Mouse (Mus musculus) liver, postnatal 0 days (tissue): ENCODE measurements around the gene Neurl2. TPM values are rescaled to one million over a fixed set of nuclear protein-coding genes. Genes with fewer than 3 reads are reported as not detected.

Experiments
- ATAC-seq: fragments of 200-750 bp; cut with Nextera tagmentation; 2 replicates; pipeline ENCODE4 v1.8.0; 2017; ENCODE audit warnings: mild to moderate bottlenecking, moderate library complexity
- DNase-seq: peaks from one replicate; pipeline ENCODE4 v3.0.0-alpha.2; 2016
- H3K27ac ChIP-seq: fragments of 300-500 bp; sonication (generic); 2 replicates; pipeline ENCODE4 v1.5.1; 2014; ENCODE audit warnings: antibody characterized with exemption, moderate library complexity, mild to moderate bottlenecking, low read depth
- H3K27me3 ChIP-seq: fragments of 300-500 bp; sonication (generic); 2 replicates; pipeline ENCODE4 v1.6.1; 2014; ENCODE audit warnings: low read length, control low read depth, mixed read lengths; ENCODE audit not compliant: insufficient read depth
- H3K36me3 ChIP-seq: fragments of 300-500 bp; sonication (generic); replicated peaks from 2 replicates; pipeline ENCODE4 v1.6.1; 2014; ENCODE audit warnings: mild to moderate bottlenecking, control low read depth, low read length, moderate library complexity, mixed read lengths; ENCODE audit not compliant: insufficient read depth
- H3K4me1 ChIP-seq: fragments of 300-500 bp; sonication (generic); 2 replicates; pipeline ENCODE4 v1.6.1; 2014; ENCODE audit warnings: antibody characterized with exemption, mild to moderate bottlenecking, control low read depth; ENCODE audit not compliant: insufficient read depth
- H3K4me2 ChIP-seq: fragments of 300-500 bp; sonication (generic); 2 replicates; pipeline ENCODE4 v1.6.1; 2014; ENCODE audit warnings: low read depth, mild to moderate bottlenecking, low read length, moderate library complexity, mixed read lengths
- H3K4me3 ChIP-seq: fragments of 300-500 bp; sonication (generic); 2 replicates; pipeline ENCODE4 v1.5.1; 2014; ENCODE audit warnings: low read depth, low read length
- H3K9ac ChIP-seq: fragments of 300-500 bp; sonication (generic); replicated peaks from 2 replicates; pipeline ENCODE4 v1.6.1; 2014; ENCODE audit warnings: mild to moderate bottlenecking, moderate library complexity
- H3K9me3 ChIP-seq: fragments of 300-500 bp; sonication (generic); 2 replicates; pipeline ENCODE4 v1.6.1; 2016; ENCODE audit warnings: mild to moderate bottlenecking, control low read depth, low read length, mixed read lengths
- CTCF ChIP-seq: sonication (generic); IDR thresholded peaks from 2 replicates; pipeline ENCODE4 v1.5.1; 2016; ENCODE audit warnings: antibody characterized with exemption, low read depth
- EP300 ChIP-seq: IDR thresholded peaks from 2 replicates; pipeline ENCODE4 v1.6.1; 2016; ENCODE audit warnings: antibody characterized with exemption, low read depth, mild to moderate bottlenecking
- WGBS: fragments of 180-500 bp; shearing (Covaris S2); extraction: QIAGEN DNeasy Blood & Tissue Kit; methylation state at CpG from one replicate; pipeline ENCODE4 v1.1.7; 2014; ENCODE audit not compliant: insufficient replicate concordance; 5-methylcytosine and 5-hydroxymethylcytosine counted together
- polyA plus RNA-seq: library from polyadenylated mRNA; unstranded; fragments of >200 nt; fragmentation: Nextera tagmentation; extraction: Ambion mirVana; gene quantifications from 2 replicates; pipeline ENCODE4 v1.2.1, GENCODE M21; 2015

Neurl2 gene
- polyA plus RNA-seq, 1 experiment from 2014 or later, result 2.5 TPM

- H3K4me2 ChIP-seq, result peak overlapping the region; percentile 4; the same call in 1 of the 2 replicates
- no peaks in the 10 kb centered on the region for H3K27me3 ChIP-seq
- peaks cover 6% of the 10 kb centered on the region for H3K36me3 ChIP-seq
- peak; percentile 59 for ATAC-seq
- TF ChIP-seq EP300 (no peak), CTCF (no peak)
- DNase-seq, result peak; percentile 20
- H3K9ac ChIP-seq, result no peak overlapping the region
- whole genome bisulfite sequencing, result 58% methylated on average over 5 of the region's 5 CpGs
- H3K4me3 ChIP-seq, result no peak overlapping the region
- no peaks in the 10 kb centered on the region for H3K9me3 ChIP-seq
- peaks cover 3% of the 10 kb centered on the region; the same call in 1 of the 2 replicates for H3K4me1 ChIP-seq
- peak overlapping the region; percentile 67 for H3K27ac ChIP-seq
Observed at GRCm38 (mm10) chr2:164815348-164815747, 17.9 kb downstream of the Neurl2 start.

- H3K4me2 ChIP-seq, result no peak overlapping the region
- no peak for ATAC-seq
- no peak overlapping the region for H3K27ac ChIP-seq
- H3K4me3 ChIP-seq, result no peak overlapping the region
- H3K9ac ChIP-seq, result no peak overlapping the region
- peaks cover 11% of the 10 kb centered on the region for H3K36me3 ChIP-seq
- peaks cover 3% of the 10 kb centered on the region; the same call in 1 of the 2 replicates for H3K4me1 ChIP-seq
- 62% methylated on average over 2 of the region's 2 CpGs for WGBS
- TF ChIP-seq EP300, result no peak
- TF ChIP-seq CTCF, result no peak
- no peaks in the 10 kb centered on the region for H3K9me3 ChIP-seq
- DNase-seq, result no peak
- H3K27me3 ChIP-seq, result no peaks in the 10 kb centered on the region
Observed at GRCm38 (mm10) chr2:164813557-164813956, 19.7 kb downstream of the Neurl2 start.

- Histone ChIP-seq H3K4me2 (no peak overlapping the region), H3K4me3 (no peak overlapping the region), H3K4me1 (peaks cover 29% of the 10 kb centered on the region), H3K9me3 (no peaks in the 10 kb centered on the region), H3K27me3 (no peaks in the 10 kb centered on the region), H3K9ac (no peak overlapping the region), H3K27ac (no peak overlapping the region), H3K36me3 (peaks cover 8% of the 10 kb centered on the region; the same call in 1 of the 2 replicates)
- TF ChIP-seq CTCF (no peak), EP300 (no peak)
- ATAC-seq, result no peak
- DNase-seq, result no peak
- WGBS, result 68% methylated on average over 7 of the region's 7 CpGs
Observed at GRCm38 (mm10) chr2:164806614-164807013, 26.6 kb downstream of the Neurl2 start.

DNA sequence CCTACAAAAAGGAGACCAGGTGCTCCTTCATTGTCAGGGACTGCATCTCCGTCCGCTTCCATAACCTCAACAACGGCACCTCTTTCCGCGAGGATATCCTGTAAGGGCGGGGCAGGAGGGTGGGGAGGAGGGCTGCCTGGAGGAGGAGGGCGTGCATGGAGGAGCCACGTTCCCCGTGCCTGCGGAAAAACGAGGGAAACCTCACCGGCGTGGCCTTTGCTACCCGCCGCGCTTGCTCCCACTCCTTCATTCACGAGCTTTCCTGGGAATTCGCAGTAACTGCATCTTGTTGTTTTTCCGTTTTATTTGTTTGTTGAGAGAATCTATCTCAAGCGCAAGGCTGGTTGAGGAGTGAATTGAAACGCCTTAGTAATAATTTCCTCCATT is 27.9 kb downstream of the Neurl2 start:
- H3K36me3 ChIP-seq, result peaks cover 14% of the 10 kb centered on the region; the same call in 1 of the 2 replicates
- peak; percentile 70 for ATAC-seq

GRCm38 (mm10) chr2:164804533-164805331 is 28.5 kb downstream of the Neurl2 start, which contains the start of the genes Acot8 and Zswim3:
Gene Acot8 (minus strand): TSS chr2:164804882.
Gene Zswim3 (plus strand): TSS chr2:164805098.
- no peaks in the 10 kb centered on the region for H3K27me3 ChIP-seq
- H3K4me1 ChIP-seq, result peaks cover 29% of the 10 kb centered on the region
- WGBS, result under 1% methylated on average over 47 of the region's 47 CpGs
- ATAC-seq (peak; percentile 96), DNase-seq (peak; percentile 98)
- H3K36me3 ChIP-seq, result peaks cover 18% of the 10 kb centered on the region
- peak within 1 kb of the TSS; percentile 85 for H3K4me3 ChIP-seq
- H3K4me2 ChIP-seq, result peak within 1 kb of the TSS; percentile 83
- H3K9ac ChIP-seq, result peak within 1 kb of the TSS; percentile 82
- H3K27ac ChIP-seq, result peak within 1 kb of the TSS; percentile 93
- TF ChIP-seq CTCF (no peak), EP300 (peak; percentile 86)
- H3K9me3 ChIP-seq, result no peaks in the 10 kb centered on the region

More for the DNA sequence above, 27.9 kb downstream of the Neurl2 start:
- peaks cover 29% of the 10 kb centered on the region for H3K4me1 ChIP-seq
- peak overlapping the region; percentile 62 for H3K9ac ChIP-seq
- H3K4me2 ChIP-seq, result peak overlapping the region; percentile 83
- peak overlapping the region; percentile 85 for H3K4me3 ChIP-seq
- H3K27me3 ChIP-seq, result no peaks in the 10 kb centered on the region
- H3K27ac ChIP-seq, result peak overlapping the region; percentile 93
- DNase-seq, result no peak
- no peak for TF ChIP-seq EP300
- no peak for TF ChIP-seq CTCF
- 1% methylated on average over 21 of the region's 21 CpGs for WGBS
- H3K9me3 ChIP-seq, result no peaks in the 10 kb centered on the region

DNA sequence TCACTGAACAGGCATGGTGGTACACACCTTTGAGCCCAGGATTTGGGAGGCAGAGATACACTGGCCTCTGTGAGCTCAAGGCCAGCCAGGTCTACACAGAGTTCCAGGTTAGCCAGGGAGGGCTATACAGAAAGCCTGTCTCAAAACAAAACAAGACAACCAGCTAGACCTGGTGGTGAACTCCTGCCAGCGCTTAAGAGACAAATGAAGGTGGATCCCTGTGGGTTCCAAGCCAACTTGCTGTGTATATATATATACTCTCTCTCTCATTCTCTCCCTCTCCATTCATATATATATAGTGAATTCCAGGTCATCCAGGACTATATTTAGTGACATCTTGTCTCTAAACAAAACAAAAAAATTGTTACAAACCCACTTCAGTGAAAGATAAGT is 29.3 kb downstream of the Neurl2 start:
- peaks cover 21% of the 10 kb centered on the region for H3K36me3 ChIP-seq
- ATAC-seq, result no peak
- peak overlapping the region; percentile 85 for H3K4me3 ChIP-seq
- peaks cover 29% of the 10 kb centered on the region for H3K4me1 ChIP-seq
- no peaks in the 10 kb centered on the region for H3K9me3 ChIP-seq
- peak overlapping the region; percentile 82 for H3K9ac ChIP-seq
- no peak for DNase-seq
- 59% methylated on average over 1 of the region's 1 CpGs for WGBS
- peak overlapping the region; percentile 77 for H3K4me2 ChIP-seq
- no peaks in the 10 kb centered on the region for H3K27me3 ChIP-seq
- TF ChIP-seq CTCF, result no peak
- no peak for TF ChIP-seq EP300
- peak overlapping the region; percentile 93 for H3K27ac ChIP-seq
